Mouse (Mus musculus): ENCODE data around the gene Nlrc3. TPM values are rescaled to one million over a fixed set of nuclear protein-coding genes. Genes with fewer than 3 reads are reported as not detected.

The Nlrc3 gene
- polyA plus RNA-seq, 1 experiment: 2.6 TPM

DNA sequence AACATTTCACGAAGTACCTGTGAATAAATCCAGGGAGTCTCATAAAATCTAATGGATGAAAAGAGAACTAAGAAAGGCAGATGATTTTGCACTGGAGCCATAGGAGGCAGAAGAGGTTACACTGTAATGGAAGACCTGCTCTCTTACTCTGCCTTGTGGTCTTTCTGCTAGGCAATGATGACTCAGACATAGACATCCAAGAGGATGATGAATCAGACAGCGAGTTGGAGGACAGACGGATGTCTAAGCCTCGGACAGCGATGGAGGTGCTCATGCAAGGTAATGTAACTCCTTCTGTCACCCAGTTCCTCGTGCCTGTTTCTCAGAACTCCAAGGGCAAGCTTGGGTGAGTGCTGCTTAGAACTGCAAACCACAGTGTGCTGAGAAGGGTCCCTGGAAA, 42.9 kb downstream of the Nlrc3 start:
- DNase-seq (ENCODE audit: extremely low spot score in 1 of 2, low spot score in 1 of 2): peak in 1 of 2 experiments; percentile 12

DNA sequence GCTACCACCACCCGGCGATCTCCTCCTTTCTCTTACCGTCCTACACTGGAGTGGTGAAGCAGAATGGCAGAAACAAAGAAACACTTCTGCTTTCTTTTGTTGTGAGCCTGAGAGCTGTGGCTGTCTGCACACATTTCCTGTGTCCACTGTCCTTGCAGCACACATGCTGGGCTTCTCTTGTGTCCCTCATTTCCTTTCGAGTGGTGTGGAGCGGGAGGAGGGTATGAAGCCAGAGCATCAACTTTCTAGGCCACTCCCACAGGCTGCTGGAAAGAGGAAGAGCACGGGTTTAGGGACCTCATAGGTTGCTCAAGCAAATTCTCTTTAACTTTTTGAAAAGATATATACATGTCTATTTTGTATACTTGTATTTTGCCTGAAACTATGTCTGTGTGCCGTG, 47.3 kb downstream of the Nlrc3 start:
- no peak for DNase-seq (ENCODE audit: extremely low spot score in 1 of 2, low spot score in 1 of 2)

DNA sequence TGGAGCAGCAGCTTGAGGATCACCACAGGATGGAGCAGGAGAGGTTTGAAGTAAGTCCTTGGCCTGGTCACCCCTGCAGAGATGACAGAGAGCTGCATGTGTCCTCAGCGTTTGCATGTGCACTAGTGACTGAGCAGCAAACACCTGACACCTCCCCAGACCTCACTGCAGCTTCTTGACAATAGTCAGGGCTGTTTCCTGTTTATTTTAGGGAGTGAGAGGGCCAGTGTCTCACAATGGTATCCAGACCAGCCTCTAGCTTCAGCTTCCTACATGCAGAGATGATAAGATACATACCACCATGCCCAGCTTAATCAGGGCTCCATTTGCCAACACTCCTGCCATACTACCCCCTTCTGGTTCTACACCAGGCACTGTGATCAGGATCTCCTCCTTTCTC, 47.9 kb downstream of the Nlrc3 start:
- no peak for DNase-seq (ENCODE audit: extremely low spot score in 1 of 2, low spot score in 1 of 2)

DNA sequence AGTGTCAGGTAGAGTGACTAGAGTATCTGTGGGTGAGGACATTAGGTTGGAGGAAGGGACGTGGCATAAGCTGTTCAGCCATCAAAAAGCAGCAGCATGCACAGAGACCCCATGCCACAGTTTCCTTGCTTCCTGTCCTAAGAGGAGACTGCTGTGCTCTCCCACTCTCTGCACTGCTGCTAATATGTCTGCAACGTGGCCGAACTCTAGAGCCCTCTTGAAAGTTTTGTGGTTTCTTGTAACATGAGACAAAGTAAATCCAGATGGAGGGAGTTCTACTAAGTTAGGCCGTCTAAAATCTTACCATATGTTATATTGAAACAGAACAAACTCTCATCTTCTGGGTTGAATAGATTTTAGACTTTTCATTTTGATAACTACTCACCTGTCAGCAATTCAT, 52.5 kb downstream of the Nlrc3 start:
- DNase-seq (ENCODE audit: extremely low spot score in 1 of 2, low spot score in 1 of 2): no peak

DNA sequence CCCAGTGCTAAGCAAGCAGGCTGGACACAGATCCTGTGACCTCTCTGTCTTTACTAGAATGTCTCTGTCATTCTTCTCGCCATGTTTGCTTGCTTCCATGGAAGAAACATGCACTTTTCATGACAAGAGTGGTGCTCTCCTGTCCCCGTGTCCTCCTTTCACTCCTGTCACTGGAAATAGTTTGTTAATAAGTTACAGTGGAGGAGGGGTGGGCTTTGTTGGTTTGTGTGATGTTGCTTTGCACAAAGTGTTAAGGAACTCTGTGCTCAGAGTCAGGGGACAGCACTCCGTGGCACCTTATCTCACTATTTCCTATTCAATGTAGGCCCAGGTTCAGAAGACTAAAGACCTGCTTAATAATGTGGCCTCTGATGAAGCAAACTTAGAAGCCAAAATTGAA, 52.9 kb downstream of the Nlrc3 start:
- DNase-seq (ENCODE audit: extremely low spot score in 1 of 2, low spot score in 1 of 2): no peak

DNA sequence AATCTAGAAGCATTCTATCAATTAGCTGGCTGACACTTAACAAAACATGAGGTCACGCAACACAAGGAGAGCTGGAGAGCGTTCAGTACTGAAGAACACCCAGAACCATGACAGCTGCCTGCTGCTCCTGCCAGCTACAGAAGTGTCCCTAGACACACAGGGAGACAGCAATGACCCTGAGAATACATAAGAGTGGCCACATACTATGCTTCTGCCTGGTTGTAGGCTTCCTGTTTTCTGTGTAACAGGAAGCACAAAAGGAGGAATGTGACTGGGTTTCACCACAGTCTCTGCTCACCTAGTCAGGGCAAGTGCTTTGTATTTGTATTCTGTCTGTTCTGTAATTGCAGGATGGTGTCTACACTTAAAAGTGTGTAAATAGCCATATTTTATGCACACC, 55.7 kb downstream of the Nlrc3 start:
- no peak for DNase-seq (ENCODE audit: extremely low spot score in 1 of 2, low spot score in 1 of 2)

DNA sequence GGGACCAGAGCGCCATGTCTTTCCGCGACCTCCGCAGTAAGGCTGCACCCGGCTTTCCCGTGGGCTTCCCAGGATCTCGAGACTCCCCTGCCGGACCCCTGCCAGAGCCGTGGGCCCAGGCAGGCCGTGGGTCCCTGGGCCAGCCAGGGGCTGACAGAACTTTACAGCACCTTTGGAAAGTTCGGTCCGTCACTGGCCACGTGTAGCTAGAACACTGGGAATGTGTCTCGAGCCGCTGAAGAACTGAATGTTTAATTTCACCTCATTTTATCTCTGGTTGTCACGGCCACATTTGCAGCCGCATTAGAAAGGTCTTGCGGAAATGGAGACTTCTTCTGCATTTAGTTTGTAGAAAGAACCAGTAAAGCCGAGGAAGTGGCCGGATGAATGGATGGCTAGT, 67.3 kb downstream of the Nlrc3 start:
- DNase-seq (ENCODE audit: extremely low spot score in 1 of 2, low spot score in 1 of 2): peak in 1 of 2 experiments; percentile 16

DNA sequence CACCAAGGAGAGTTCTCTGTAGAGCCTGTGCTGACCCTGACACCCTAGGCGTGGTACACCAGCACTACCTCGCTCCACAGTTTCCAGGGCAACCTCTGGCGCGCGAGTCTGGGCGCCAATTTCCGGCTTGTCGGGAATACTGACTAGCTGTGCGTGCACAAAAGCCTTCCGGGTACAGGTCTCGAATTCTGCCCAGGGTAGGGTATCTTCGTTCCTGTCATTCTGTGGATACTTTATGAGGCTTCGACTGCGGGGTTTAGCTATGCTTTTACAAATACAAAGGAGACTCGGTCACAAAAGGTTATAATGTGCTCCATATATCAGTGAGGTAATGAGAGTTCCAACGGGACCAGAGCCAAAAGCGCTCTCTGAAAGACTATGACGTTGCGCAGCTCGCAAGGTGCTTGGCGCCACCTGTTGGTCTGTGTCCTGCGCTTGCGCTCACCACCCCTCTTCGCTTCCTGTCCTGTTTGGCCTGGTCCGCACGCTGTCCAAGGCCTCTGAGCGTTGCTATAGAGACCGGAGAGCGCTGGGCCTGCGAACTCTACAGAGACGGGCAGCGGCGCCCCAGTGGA, 67.8 kb downstream of the Nlrc3 start, which contains the start of the genes 1700037C18Rik and Cluap1:
Gene 1700037C18Rik, minus strand, starts transcription at position 153 of the 575 bp plus-strand sequence.
Gene Cluap1, plus strand, starts transcription at position 265 of the 575 bp plus-strand sequence.
- DNase-seq (ENCODE audit: extremely low spot score in 1 of 2, low spot score in 1 of 2): peak; percentile 90 to 95

DNA sequence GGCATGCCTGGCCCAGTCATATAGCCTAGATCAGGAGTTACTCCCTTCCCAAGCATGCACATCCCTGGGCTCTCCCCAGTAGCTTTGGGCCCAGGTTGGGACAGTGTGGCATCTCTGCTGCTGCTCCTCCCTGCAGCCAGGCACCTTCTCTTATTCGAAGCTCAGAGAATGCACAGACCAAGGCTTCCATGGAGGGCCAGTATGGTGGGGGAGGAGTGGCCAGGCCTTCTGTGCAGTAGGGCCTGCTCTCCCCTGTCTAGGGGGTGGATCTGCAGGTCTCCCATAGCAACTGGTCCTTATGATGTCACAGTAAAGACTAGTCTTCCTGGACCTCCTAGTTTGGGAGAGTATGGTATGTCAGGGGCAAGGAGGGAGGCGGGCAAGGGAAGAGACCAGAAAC, 69.0 kb downstream of the Nlrc3 start:
- DNase-seq (ENCODE audit: extremely low spot score in 1 of 2, low spot score in 1 of 2): no peak

DNA sequence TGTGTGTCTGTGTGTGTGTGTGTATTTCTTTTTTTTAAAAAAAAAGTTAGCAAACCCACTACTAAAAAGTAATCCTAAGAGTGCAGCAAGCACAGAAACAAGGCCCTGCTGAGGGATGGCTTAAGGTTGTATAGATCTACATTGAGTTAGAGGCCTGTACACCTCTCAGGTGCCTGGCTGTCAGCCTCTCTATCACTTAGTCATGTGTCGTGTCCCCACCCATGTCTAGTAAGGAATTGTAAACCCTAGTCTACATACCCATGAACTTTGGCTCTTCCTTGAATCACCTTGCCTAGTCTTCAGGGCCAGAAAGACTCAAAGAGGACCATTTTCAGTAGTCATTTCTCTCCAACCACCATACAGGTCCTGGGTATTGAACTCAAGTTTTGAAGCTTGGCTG, 79.9 kb downstream of the Nlrc3 start:
- DNase-seq (ENCODE audit: extremely low spot score in 1 of 2, low spot score in 1 of 2): no peak

DNA sequence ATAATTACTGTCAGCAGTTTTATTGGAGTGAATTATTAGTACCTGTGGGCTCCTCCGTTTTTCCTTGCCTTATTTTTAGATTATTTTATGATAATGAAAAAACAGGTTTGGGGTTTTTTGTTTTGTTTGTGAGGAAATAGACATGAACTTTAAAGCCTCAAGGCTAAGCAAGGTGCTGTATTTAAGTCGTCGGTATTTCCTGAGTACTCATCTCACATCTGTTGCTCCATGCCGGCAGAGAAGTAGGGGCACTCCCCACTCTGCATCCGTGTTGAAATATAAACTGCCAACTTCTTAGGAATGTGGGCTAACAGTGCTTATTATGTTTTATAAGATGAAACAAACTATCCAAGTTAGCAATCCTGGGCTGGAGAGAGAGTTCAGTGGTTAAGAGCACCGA, 80.4 kb downstream of the Nlrc3 start:
- DNase-seq (ENCODE audit: extremely low spot score in 1 of 2, low spot score in 1 of 2): no peak

DNA sequence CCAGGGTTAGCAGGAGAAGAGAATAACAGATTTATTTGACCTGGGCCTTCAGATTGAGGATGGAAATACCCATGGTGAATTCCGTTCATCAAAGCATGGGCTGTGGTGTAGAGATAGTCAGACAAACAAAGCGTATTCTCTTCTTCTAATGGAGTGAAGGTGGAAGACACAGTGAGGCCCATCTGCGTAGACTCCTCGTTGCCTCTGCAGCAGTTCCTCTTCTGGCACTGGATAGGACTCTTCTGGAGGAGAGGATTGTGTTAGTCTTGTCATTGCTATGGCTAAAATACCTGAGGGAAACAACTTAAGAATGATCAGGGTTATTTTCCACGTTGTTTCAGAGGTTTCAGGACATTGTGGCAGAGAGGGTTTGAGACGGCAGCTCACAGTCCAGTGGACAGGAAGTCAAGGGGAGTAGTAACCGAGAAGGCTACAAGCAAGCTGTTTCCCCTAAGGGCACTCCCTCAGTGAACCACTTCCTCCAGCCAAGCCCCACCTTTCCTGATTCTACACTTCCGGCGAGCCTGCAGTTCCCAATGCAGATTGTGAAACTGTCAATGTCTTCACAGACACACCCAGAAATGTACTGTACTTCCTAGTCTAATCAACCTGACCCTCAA, 81.1 kb downstream of the Nlrc3 start:
- DNase-seq (ENCODE audit: extremely low spot score in 1 of 2, low spot score in 1 of 2): no peak

Other genes starting within 250 kb of the Nlrc3 start
- gene Zfp263, start 232.5 kb downstream of the Nlrc3 start, polyA plus RNA-seq (2012; rRNA removed): 17.0 and 18.0 TPM in 2 replicates
- 0.11 TPM in 1 of 2 replicates, not detected in the other for gene Olfr15, start 145.8 kb downstream of the Nlrc3 start, polyA plus RNA-seq (2012; rRNA removed)
- gene Zfp174, start 129.4 kb downstream of the Nlrc3 start, polyA plus RNA-seq (2012; rRNA removed): 2.9 and 3.4 TPM in 2 replicates
- 114 and 116 TPM in 2 replicates for gene Naa60, start 104.3 kb downstream of the Nlrc3 start, polyA plus RNA-seq (2012; rRNA removed)
- gene Zfp597, start 92.1 kb downstream of the Nlrc3 start, polyA plus RNA-seq (2012; rRNA removed): 10.4 and 11.4 TPM in 2 replicates
- gene Gm20695, start 92.0 kb downstream of the Nlrc3 start, polyA plus RNA-seq (2012; rRNA removed): 0.44 and 0.76 TPM in 2 replicates
- 8.8 and 8.9 TPM in 2 replicates for gene 1700037C18Rik, start 67.9 kb downstream of the Nlrc3 start, polyA plus RNA-seq (2012; rRNA removed)
- gene Cluap1, start 67.8 kb downstream of the Nlrc3 start, polyA plus RNA-seq (2012; rRNA removed): 28.1 and 32.0 TPM in 2 replicates
- 32.6 and 33.8 TPM in 2 replicates for gene Slx4, start 27.1 kb upstream of the Nlrc3 start, polyA plus RNA-seq (2012; rRNA removed)
- gene Dnase1, start 60.3 kb upstream of the Nlrc3 start, polyA plus RNA-seq (2012; rRNA removed): 0.29 and 0.42 TPM in 2 replicates
- gene Trap1, start 101.2 kb upstream of the Nlrc3 start, polyA plus RNA-seq (2012; rRNA removed): 73.3 and 76.6 TPM in 2 replicates
- 37.1 and 38.0 TPM in 2 replicates for gene Crebbp, start 237.4 kb upstream of the Nlrc3 start, polyA plus RNA-seq (2012; rRNA removed)